Mouse (Mus musculus) thymus, postnatal 25 days (tissue): ENCODE data around the gene Emilin3.
"Not testable (repeated sequence)": the region's sequence is repeated elsewhere in the genome, so short reads cannot be mapped to it uniquely, and the experiment has no call there.

ENCODE experiments used
- DNase-seq: peaks from one replicate; pipeline ENCODE4 v3.0.0; 2022

The Emilin3 gene

DNA sequence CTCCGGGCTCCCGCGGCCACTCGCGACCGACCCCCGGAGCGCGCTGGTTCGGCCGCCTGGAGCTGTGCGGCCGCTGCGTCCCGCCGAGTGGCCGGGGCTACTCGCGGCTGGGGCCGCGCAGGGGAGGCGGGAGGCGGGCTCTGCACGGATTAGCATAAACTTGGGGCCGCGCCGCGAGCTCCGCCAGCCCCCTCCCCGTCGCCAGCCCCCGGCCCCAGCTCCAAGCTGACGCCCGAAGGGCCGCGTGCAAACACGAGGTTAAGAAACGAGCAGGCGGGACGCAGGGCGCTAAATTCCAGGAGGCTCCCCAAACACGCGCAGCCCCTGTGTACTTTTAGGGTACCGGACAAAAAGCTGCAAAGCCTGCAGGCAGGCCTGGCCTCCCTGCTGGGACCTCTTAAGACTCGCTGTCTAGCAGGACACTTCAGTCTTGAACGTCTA, at the start of gene Emilin3:
Gene Emilin3, minus strand, starts transcription at position 98 of the 441 bp plus-strand sequence.
- no peak for DNase-seq

DNA sequence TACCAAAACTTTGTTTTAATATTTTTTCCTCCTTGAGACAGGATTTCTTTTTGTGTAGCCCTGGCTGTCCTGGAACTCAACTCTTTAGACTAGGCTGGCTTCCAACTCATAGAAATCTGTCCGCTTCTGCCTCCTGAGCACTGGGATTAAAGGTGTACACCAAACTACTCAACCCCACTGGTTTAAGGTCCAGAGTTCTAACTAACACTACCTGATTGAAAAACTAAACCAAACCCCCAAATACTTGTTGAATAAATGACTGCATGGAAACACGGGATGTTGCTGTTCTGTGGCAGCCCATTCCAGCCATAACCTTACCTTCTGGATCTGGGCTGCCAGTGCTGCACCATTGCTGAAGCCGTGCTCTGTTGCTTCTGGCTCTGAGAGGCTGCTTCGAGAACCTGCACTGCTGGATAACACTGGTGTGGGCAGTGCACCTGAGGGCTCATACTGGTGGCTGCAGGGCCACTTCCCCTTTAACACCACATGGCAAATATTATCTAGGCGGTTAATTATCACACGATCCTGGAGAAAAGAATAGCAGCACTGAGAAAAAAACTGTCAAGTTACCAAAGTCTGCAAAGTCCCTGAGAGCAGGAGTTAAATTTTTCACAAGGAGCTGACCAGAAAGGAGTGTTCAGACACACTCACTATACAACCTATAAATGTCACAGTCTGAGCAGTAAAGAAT, 49.0 kb upstream of the Emilin3 start:
- no peak for DNase-seq

DNA sequence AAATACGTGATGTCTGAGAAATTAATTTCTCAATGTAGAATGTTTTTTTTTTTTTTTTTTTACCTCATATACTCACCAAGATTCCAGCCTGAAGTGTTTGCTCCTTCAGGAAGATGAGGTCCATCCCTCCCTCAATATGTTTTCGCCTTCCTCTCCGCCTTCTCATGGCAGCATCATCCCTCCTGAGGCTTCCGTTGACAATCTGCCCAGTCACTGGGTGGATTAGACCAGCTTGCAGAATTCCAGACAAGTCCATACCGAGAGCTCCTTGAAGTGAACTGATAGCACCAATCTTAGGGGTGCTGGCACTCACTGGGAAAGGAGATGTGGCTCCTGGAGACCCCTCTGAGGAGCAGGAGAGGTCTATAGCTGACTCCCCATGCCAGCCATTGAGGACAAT, 47.8 kb upstream of the Emilin3 start:
- no peak for DNase-seq

DNA sequence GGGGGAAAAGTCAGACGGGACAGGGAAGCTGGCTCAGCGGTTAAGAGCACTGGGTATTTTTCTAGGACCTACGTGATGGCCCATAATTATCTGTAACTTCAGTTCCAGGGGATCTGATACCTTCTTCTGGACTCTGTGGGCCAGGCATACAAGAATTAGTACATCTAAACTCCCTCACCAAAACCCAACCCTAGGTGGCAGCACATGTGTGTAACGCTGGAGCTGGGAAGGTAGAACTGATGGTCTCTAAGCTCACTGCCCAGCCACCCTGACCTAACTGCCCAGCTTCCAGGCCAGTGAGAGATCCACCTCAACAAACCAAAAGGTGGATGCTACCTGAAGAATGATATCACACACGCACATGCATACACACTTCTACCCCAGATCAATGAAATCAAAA, 46.6 kb upstream of the Emilin3 start:
- no peak for DNase-seq

DNA sequence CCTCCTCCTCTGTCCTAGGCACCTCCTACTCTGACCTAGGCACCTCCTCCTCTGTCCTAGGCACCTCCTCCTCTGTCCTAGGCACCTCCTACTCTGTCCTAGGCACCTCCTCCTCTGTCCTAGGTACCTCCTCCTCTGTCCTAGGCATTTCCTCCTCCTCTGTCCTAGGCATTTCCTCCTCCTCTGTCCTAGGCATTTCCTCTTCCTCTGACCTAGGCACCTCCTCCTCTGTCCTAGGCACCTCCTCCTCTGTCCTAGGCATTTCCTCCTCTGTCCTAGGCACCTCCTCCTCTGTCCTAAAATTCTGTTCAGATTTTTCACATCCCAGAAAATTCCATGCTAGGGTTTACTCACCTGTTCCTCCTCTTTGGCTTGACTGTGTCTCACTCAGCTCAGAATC, 45.7 kb upstream of the Emilin3 start:
- DNase-seq, result not testable (repeated sequence)

DNA sequence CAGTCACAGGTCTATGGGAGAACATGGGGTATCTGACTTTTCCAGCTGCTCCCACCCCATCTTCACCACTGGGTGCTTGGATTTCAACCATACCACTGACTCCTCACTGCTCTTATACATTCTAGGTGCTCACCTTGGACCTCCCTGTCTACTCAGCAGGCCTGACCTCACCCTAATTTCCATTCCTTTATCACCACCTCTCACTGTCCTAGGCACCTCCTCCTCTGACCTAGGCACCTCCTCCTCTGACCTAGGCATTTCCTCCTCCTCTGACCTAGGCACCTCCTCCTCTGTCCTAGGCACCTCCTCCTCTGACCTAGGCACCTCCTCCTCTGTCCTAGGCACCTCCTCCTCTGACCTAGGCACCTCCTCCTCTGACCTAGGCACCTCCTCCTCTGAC, 45.2 kb upstream of the Emilin3 start:
- DNase-seq, result not testable (repeated sequence)

DNA sequence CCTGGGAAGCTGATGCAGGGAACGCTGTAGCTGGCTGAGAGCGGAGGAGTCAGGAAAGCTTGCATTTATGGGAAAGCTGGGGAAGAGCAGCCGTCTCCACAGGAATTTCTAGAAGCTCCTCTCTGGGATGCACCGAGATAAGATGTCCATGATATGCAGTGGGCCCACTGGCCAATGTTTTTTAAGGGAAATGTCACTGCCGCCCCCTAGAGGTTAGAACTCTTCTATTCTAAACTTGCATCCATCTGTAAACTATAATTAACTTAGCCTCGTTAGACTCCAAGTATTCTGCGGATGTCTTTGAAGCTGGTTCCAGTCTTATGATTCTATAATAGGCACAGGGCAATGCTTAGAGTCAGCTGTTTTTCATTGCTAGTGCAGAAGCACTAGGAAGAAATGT, 43.2 kb upstream of the Emilin3 start:
- no peak for DNase-seq

DNA sequence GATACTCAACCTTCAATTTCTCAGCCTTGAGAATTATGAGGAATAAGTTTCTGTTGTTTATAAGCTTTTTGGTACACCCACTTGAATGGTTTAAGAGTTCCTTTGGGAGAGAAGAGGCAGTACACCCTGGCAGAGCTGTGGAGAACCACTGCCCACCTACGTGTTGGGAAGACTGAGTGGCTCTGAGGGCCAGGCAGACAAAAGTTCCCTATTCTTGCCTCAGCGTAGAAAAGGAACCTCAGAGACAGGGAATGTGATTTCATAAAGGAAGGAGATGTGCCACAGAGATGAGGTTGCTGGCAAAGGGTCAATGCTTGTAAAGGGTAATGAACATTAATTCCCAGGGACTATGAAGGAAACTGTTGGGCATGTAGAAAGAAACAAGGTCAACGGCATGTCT, 42.4 kb upstream of the Emilin3 start:
- no peak for DNase-seq

DNA sequence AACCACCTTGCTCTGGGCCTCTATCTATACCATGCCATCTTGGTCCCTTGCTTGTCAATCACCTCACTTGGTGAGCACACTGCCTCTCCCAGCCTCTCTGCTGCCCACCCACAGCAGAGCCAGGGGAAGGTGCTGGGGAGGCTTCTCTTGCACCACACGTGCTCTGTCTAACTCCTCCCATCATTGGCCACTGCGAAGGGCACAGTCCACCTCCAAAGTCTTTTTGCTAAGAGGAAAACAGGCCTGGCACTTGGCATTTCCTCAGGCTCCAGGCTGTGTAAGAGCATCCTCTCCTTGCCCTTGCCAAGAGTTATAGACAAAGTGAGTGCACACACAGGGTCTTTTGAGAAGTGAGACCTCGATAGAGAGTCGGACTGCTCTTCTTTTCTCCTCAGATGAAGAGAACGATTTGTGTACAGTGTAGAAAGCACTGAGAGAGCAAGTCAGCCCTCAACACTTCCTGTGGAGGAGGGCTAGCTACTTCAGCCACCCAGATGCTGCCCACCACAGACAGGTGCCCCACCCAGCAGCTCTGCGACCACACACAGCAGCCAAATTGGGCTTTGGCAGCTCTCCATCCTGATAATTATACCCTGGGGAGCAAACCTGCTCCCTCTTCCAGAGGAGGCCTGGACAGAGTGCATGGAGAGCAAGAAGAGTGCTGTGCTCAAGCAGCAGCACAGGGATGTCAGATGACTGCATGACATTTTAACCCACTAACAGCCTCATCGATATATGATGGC, 41.2 kb upstream of the Emilin3 start:
- no peak for DNase-seq

DNA sequence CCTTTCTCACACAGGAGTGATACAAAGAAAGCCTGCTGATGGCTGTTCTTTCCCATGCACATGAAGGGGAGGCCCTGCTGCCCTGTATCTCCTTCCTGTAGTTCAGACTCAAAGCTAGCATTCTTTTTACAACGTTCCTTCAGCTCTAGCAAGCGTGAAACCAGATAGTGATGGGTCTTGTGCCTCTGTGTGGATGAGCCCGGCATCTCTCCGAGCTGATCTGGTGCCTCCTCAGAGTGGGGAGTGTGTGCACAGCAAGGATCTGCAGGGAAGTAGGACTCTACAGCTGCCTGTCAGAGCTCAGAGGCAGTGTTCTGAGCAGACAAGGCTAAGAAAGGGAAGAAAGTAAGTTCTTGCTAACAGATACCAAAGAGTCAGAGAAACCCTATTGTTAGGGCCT, 39.5 kb upstream of the Emilin3 start:
- no peak for DNase-seq

DNA sequence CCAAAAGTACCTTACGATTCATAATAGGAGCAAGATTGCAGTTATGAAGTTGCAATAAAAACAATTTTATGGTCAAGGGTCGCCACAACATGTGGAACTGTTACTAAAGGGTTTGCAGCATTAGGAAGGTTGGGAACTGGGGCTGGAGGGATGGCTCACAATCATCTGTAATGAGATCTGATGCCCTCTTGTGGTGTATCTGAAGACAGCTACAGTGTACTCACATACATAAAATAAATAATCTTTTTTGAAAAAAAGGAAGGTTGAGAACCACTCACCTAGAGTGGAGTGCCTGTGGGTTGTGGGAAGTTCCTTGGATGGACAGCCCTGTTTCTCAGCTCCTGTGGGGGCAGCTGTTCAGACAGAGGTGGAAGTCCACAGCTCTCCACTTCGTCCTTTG, 30.3 kb upstream of the Emilin3 start:
- no peak for DNase-seq

DNA sequence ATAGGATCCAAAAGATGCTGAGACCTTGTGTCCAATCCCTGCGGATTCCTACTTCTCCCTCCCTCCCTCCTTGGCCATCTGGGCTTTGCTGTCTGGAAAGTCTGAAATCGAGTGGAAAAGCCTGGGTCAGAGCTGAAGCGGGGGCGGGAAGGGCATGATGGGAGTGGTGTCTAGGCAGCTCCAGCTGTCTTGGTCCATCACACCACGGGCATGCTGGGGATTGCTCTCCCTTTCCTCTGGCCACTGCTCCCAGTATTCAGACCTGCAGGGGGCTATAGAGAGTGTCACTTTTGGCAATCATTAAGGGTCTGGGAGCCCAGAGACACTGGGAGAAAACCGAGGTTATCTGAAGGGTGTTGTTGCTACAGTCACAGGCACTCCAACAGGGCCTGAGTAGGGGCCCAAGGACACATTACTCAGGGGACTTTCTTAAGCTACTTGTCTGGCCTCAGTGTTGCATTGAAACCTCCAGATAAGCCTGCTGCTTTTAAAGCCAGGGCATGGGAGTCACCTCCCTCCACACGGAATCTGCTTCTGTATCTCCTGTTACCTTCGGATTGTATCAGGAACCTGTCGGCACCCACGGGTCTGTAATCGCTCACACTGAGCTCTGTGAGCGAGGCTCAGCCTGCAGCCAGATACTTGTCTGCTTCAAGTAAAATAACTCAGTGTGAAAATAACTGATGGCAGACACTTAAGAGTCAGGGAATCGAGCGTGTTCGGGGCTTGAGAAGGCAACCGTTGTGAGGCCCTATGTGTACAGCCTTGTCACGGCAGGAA, 29.0 kb upstream of the Emilin3 start:
- DNase-seq, result no peak

DNA sequence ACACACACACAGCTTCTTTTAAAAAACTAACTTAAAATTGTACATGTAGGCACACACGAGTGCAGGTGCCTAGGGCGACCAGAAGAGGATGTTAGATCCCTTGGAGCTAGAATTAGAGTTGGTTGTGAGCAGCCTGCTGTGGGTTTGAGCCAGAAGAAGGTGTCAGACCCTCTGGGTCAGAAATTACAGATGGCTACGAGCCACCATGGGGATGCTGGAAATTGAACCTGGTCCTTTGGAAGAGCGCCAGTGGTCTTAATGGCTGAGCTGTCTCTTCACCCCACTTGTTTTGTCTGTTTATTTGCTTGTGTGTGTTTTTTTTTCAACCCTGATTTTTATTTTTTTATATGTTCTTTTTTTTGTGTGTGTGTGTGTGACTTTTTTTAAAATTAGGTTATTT, 22.3 kb upstream of the Emilin3 start:
- no peak for DNase-seq

DNA sequence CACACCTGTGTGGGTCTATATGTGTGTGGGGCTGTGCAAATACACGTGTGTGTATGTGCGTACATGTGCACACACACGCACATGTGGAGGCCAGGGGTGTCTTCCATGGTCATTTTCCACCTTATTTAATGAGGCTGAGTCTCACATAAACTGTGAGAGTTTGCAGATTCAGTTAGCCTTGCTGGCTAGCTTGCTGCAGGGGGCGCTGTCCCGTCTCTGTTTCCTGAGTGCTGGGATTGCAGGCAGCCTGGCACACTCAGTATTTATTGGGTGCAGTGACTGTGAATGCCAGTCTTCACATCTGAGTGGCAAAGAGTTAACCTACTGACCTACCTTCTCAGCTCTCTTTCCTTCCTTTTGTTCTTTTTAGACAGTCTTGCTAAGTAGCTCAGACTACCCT, 21.8 kb upstream of the Emilin3 start:
- DNase-seq, result no peak

DNA sequence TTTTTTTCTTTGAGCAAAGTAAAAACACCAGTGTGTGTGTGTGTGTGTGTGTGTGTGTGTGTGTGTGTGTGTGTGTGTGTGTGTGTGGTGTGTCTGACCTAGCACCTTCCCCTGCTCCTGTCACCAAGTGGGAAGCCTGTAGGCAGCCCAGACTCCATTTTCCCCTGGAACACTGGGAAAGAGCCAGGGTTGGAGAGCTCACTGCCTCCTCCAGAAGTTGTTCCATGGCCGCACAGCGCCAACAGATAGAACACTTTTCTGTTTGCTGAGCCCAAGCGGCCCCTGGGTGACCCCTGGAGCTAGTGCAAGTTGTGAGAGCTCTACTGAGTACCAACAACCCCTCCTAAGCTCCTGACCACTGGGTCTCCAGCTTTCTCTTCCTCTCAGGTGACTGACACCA, 20.9 kb upstream of the Emilin3 start:
- no peak for DNase-seq

DNA sequence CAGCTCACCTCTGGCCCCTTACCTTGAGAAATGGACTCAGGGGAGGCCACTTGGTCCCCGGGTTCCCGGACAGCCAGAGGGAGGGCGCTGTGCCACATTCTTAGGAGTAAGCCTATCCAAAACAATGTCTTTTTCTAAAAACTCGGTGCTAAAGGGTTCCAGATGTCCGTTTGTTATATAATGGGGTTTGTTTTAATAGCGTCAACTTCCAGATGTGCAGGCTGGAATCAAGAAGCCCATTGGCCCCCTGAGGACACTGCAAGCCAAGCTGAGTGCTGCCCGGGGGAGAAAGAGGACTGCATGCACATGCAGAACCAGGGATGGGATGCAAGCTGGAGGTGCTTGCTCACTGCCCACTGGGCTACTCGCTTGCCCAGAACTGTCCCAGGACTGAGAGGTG, 20.2 kb upstream of the Emilin3 start:
- no peak for DNase-seq

DNA sequence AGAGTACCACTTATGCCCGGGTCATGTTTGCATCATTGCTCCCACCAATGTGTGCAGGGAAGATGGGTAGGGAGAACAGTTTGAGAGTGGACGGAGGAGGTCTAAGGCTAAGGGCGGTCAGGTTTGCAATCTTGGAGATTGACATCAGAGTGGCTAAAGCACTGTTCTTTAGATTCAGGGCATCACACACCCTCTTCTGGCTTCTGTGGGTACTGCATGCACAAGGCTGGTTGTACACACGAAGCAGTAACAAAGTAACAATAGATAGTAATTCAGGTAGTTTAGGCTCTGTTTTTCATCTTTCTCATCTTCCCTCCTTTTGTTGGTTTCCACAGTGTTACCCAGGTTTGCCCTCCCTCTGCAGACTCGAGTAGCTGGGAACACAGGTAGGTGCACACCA, 19.2 kb upstream of the Emilin3 start:
- DNase-seq, result no peak

DNA sequence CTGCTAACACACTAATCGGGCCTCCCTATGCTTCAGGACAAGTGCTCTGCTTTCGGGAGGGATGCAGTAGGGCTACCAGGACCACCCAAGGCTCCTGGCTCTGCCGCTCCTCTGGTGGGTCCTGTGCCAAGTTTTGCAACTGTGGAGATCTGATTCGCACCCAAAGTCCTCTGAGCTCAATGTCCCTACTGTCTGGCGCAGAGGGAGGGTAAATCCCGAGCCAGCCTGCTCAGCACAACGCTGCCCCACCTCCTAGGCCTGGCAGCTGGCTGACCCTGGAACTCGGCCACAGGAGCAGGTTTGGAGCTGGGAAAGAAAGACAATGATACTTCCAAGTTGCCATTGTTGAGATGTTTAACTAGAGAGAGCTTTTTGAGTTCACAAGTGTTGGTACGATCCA, 13.1 kb upstream of the Emilin3 start:
- no peak for DNase-seq

DNA sequence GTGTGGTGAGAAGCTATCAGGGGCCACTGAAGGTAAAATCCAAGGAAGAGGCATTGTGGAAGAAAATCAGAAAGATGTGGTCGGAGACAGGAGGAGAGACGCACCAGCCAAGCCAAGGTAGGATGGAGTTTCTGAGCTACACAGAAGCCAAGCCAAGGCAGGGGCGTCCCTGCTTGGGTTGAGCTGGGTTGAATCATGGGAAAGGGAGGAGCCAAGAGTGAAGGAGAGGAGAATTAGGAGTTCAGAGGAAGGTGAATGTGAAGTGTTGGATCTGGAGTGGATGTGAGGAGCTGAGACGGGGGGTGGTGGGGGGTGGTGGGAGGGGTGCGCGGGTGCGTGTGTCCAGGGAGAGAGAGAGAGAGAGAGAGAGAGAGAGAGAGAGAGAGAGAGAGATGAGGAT, 9.2 kb upstream of the Emilin3 start:
- no peak for DNase-seq

DNA sequence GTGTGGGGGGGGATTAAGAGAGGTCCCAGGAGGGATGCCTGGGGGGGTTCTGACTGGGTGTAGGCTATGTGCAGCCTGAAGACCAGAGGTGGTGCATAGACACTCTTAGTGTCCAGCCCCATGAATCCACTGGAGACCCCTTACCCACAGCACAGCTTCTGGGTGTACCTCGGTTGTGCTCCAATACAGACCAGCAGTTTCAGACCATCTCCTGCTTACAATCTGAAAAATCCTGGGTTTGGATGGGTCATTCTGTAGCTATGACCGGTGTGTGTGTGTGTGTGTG, 6.7 kb upstream of the Emilin3 start:
- DNase-seq, result no peak

DNA sequence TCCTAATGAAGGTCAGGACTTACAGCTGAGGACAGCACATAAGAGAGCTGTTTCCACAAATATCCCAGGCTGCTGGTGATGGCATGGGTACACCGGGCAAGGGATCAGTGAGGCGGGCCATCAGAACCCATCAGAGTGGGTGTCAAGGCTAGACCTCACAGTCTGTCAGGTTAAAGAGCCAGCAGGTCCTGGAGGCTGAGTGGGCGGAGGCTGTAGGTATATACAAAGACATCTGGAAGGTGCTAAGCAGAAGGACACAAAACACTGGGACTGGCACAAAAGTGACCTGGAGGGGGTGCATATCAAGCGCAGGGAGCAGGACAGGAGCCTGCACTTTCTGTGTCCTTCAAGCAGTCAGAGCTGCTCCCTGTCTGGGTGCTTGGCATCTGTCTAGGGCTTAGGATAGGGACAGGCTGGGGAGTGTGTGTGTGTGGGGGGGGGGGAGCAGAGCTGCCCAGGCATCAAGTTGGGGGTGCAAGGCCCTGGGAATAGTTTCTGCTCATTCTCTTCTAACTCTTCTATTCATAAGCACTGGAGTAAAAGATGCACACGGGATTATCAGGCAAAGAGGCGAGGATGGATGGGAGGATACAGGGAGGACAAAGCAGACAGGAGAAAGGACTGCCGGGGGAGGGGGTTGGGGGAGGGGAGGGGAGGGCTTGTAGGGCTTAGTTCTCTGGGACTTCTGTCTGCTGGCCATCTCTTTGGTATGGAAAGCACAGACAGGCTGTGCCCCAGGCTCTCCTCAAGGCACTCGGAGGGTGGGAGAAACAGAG, 6.2 kb upstream of the Emilin3 start:
- DNase-seq, result no peak

DNA sequence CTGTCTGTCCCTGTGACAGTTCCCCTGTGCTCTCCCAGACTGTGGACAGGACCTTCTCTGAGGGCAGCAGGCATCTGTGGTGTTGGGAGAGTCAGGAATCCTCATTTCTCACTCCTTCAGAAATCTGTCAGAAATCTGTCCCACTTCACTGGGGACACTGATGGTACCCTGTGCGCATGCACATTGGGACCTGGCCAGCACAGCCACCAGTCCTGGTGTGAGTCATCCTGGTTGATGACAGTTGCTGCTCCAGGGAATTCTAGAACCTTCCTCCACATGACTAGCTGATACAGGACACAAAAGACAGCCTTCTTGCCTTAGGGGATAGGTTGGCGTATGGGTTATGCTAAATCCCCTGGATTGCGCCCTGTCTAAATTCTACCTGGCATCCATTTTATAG, 5.2 kb upstream of the Emilin3 start:
- no peak for DNase-seq

DNA sequence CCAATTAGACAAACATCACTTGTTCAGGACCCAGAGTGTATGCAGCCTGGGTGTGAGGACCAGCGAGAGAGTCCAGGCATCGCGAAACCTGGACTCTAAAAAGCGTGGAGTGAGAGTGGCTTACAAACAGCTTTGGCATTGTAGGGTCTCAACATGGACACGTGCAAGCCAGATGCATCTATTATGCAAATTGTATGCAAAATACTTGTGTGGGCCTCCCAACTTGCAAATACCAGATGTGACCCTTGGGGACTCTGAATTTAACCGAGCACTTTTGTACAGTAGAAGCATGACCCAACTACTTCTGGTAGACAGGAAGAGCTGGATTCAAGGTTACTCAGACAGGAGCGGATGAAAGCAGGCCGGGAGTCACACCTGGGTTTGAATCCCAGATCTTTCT, 4.6 kb upstream of the Emilin3 start:
- DNase-seq, result no peak
